Mouse (Mus musculus): ENCODE measurements around the gene Parp6.

DNA sequence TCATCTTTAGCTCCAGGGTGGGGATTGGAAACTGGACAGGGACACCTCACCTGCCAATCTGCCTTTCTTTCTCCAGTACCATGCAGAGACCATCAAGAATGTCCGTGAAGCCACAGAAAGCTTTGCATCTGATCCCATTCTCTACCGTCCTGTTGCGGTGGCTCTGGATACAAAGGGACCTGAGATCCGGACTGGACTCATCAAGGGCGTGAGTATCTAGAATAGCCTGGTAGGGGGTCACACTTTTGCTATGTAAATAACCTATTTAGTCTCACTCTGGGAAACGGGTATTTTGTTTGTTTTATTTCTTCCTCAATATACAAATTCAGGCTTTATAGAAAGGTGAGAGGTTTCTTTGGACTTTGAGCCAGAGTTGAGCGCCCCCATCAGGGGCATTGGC is 51.4 kb downstream of the Parp6 start:
- TF ChIP-seq POLR2A (IDR thresholded peaks at IDR 0.05; ENCODE audit: control insufficient read depth, low read depth, low read length) (no peak), CTCF (IDR thresholded peaks at IDR 0.05; ENCODE audit: control insufficient read depth, insufficient read depth, insufficient replicate concordance, low read depth, low read length) (no peak)
